Mouse (Mus musculus) liver (tissue): Measurements from ENCODE around the gene Sh2b3.

ENCODE experiments used
- DNase-seq: peaks from one replicate; pipeline ENCODE4 v3.0.0-alpha.2; 2020; ENCODE audit warnings: mixed read lengths

Sh2b3 gene

DNA sequence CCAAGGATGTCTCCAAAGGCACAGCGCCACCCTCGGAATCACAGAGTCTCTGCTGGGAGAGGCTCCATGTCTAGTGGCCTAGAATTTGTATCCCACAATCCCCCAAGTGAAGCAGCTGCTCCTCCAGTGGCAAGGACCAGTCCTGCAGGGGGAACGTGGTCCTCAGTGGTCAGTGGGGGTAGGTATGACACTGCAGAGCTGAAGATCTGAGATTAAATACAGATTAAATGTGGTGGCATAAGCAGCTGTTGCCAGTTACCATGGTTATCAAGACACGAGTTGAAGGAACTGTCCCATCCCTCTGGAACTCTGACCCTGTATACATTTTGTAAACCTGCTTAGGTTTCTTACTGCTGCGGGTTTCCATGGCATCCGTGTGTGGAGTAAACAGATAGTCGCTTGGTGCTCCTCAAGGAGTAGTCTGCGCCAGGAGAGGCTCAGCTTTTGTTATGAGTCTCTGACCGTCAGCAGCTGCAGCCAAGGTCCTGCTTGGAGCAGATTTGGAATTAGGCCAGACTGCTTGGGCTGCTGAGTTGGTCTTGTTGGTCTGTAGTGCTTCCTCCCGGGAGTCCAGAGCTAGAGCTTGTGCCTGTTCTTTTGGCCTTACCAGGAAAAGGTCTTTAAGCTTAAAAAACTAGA lies 53.5 kb downstream of the Sh2b3 start:
- DNase-seq = no peak

DNA sequence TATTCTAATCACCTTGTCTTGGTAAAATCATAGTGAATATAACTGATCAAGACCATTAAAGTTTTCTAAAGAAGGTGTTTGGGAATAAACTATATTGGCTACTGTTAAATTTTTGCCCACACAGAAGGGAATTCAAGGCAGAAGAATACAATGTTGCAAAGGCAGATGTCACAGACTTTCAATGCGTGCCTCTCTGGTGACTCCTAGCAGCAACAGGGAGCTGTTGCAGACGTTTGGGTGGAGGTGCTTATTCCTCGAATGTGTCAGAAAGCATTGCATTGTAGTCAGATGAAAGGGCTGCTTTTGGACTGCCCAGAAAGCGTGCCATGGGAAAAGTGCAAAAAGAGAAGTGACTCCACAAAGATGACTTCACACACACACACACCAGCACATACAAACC lies 55.0 kb downstream of the Sh2b3 start:
- no peak for DNase-seq

DNA sequence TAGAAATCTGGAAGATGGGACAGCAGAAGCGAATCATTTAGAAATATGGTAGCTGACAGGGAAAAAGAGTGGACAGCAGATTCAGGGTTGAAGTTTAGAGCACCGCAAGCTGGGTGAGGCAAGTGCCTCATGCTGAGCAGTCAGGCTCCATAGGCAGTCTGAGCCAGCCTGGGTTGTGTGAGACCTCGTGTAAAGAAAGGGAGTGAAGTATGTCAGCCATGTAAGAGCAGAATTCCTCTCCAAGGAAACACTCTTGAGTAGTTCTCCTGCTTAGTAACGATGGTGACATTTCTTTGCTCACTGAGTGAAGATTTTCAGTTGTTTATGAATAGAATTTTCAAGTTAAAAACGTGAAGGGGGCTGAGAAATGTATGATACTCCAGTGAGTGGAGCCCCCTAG lies 57.3 kb downstream of the Sh2b3 start:
- no peak for DNase-seq

DNA sequence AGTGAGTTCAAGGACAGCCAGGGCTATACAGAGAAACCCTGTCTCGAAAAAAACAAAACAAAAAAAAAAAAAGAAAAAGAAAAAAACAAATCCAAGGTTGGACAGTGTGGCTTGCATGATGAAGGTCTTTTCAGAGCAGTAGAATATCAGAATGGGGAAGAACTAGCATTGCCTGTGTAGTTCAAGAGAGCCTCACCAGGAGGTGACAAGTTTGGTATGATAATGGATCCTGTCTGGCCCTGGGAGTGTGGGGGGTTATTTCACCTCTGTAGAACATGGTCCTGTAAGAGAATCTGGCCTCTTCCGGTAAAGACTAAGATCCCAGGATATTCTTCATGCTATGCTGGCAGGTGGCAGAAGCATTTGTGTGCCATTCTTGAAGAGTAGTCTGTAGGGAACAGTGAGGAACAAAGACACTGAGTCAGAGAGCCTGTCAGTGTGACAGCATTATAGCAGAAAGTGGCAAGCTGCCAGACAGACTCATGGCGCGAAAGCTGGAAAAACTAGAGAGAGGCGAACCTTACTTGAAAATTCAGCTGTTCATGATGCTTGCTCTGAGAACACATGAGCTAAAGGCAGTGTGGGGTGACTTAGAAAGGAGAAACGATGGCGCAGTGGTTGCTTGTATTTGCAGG lies 58.8 kb downstream of the Sh2b3 start:
- DNase-seq = no peak

DNA sequence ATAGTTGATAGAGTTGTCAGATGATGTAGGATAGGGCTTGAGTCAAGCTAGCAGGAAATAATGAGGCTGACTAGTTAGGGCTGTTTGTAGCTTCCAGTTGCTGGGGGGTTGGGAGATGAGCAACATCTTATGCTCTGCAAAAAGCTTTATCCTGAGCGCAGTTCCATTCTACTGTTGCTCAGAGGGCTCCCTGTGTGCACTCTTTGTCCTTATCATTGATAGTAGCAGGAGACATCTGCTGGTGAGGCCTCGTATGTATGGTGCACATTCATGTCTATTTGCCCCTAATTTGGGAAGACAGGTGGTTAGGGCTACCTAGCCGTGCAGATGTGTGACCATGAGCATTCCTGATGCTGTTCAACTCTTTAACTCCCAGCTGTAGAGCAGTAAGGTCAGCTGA lies 65.8 kb downstream of the Sh2b3 start:
- DNase-seq = peak; percentile 11

DNA sequence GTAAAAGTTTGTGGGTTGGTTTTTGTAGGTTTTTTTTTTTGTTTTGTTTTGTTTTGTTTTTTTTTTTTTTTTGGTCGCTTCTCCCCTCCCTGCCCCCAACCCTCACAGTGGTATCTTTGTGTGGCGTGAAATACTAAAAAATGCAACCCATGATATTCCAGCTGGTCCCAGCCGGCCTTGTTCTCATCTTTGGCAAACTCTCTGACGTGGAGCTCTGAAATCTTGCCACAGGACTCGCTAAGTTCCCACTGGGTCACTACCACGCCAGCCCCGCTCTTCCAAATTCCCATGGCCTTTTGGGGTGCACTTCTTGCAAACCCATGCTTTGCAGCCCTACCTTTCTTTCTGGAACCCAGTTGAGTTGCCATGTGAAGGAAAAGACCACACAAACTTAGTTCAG lies 67.6 kb downstream of the Sh2b3 start:
- no peak for DNase-seq

DNA sequence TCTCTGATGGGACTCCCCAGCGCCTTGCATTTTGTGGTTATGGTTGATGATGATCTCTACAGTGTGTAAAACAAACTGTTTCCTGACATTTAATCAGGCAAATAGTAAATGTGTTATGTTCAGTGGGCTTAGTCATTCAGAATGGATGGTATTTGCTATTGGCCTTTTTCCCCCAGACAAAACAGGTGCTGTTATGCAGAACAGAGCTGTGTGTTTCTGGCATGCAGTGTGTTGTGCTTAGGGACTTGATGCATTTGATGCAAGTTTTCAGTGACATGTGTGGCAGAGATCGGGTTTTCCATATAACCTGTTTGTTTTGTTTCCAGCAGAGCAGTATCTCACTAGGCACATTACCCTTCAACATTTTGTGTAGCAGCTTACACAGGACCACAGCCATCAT lies 69.9 kb downstream of the Sh2b3 start:
- no peak for DNase-seq

DNA sequence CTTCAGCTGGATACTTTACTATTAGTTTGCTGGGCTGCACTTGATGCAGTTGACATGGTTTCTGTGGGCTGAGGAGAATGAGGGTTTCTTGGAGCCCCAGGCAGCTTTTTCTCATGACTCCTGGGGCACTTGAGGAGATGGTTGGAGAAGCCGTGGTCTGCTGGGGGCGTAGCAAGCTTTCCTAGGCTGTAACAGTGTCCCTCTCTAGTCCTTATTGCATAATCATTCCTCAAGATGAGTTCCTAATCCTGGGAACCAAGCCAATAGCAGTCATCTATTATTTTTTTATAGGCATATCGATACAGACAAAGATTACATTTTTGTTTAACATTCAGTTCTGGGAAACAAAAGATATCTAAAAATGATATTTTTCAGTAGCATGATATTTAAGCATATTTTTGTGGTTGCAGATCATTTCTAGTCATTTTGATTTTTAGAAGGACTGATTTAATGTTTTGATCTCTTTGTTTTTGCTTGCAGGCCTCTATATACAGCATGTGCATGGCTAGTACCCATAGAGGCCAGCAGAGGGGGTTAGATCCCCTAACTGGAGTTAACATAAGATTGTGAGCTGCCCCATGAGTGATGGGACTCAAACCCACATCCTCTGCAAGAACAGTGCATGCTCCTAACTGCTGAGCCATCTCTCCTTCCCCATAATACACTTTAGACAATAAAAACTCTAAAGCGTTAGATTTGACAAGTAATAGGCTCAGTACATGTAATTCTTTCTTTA lies 71.2 kb downstream of the Sh2b3 start:
- no peak for DNase-seq
